ENCODE assay signal across 11 mouse cellular contexts in the genomic region with DNA sequence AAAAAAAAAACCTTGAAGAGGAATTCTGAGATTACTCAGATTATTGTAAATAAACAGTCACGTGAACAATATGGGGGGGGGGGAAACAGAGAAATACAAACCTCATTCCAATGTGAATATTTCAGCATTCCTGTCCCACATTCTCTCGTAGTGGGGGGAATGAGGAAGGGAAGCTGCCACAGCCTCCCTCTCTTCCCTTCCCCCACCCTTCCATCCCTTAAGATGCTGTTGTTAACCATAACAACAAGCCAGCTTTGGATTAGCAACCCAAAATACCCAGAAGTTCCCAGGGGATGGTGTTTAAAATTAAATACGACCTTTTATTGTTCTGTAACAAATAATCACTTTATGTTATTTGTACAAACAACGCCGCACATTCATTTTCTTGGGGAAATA.
DNase-seq lines count a peak whose midpoint lies in the region; ATAC-seq and TF ChIP-seq lines count a peak whose summit lies in the region.
"Had no signal": no experiment of that assay in that cellular context is flagged by ENCODE, and none has a peak within 500 bp of the region (broad histone marks: within the 10 kb centered on the region; RNA-seq: fewer than 3 reads in every experiment).

No protein-coding gene starts in this region.

- H3K9me3 ChIP-seq in midbrain, embryonic 12.5 days, result no peaks in the 10 kb centered on the region
- no peaks in the 10 kb centered on the region for H3K9me3 ChIP-seq in midbrain, embryonic 10.5 days (replicated peaks)
- no peaks in the 10 kb centered on the region for H3K9me3 ChIP-seq in forebrain, postnatal 0 days (ENCODE audit: low read length)
- H3K9me3 ChIP-seq in midbrain, embryonic 15.5 days, result no peaks in the 10 kb centered on the region
- H3K9me3 ChIP-seq: heart, embryonic 12.5 days had no signal

- H3K4me1 ChIP-seq in midbrain, embryonic 12.5 days, result peaks cover 33% of the 10 kb centered on the region
- peaks cover 12% of the 10 kb centered on the region for H3K4me1 ChIP-seq in midbrain, embryonic 10.5 days
- no peaks in the 10 kb centered on the region for H3K4me1 ChIP-seq in forebrain, postnatal 0 days (ENCODE audit: insufficient read depth)
- peaks cover 19% of the 10 kb centered on the region for H3K4me1 ChIP-seq in midbrain, embryonic 15.5 days

- H3K27me3 ChIP-seq in midbrain, embryonic 12.5 days, result no peaks in the 10 kb centered on the region
- no peaks in the 10 kb centered on the region for H3K27me3 ChIP-seq in midbrain, embryonic 10.5 days (ENCODE audit: low read depth, poor library complexity, severe bottlenecking)
- H3K27me3 ChIP-seq in forebrain, postnatal 0 days (ENCODE audit: insufficient read depth, low read length), result no peaks in the 10 kb centered on the region
- no peaks in the 10 kb centered on the region for H3K27me3 ChIP-seq in midbrain, embryonic 15.5 days (replicated peaks)
- H3K27me3 ChIP-seq: heart, embryonic 12.5 days had no signal

- no peak overlapping the region for H3K4me2 ChIP-seq in midbrain, embryonic 12.5 days (replicated peaks)
- H3K4me2 ChIP-seq in forebrain, postnatal 0 days (ENCODE audit: low read depth), result peak overlapping the region; percentile 24; the same call in 1 of the 2 replicates
- peak overlapping the region; percentile 35; the same call in 1 of the 2 replicates for H3K4me2 ChIP-seq in midbrain, embryonic 15.5 days
- H3K4me2 ChIP-seq: heart, embryonic 12.5 days had no signal

- H3K27ac ChIP-seq in gastrocnemius, adult 2 months, result peak overlapping the region; percentile 4; the same call in 1 of the 2 replicates
- H3K27ac ChIP-seq in midbrain, embryonic 12.5 days (replicated peaks), result 0 out of 2 replicates have a peak overlapping the region, but pooled peaks have one; percentile 27
- H3K27ac ChIP-seq in midbrain, embryonic 10.5 days (replicated peaks), result no peak overlapping the region
- H3K27ac ChIP-seq in forebrain, postnatal 0 days (ENCODE audit: low read depth, low read length), result no peak overlapping the region
- H3K27ac ChIP-seq in midbrain, embryonic 15.5 days, result no peak overlapping the region
- H3K27ac ChIP-seq: liver, embryonic 14.5 days had no signal

- 73% methylated on average over 5 of the region's 5 CpGs for WGBS in midbrain, embryonic 12.5 days
- WGBS in midbrain, embryonic 10.5 days, result 80% methylated on average over 5 of the region's 5 CpGs
- 44% methylated on average over 5 of the region's 5 CpGs for WGBS in forebrain, postnatal 0 days
- 45% methylated on average over 5 of the region's 5 CpGs for WGBS in midbrain, embryonic 15.5 days

- intact Hi-C loops in gastrocnemius, adult 2 months (cut with DNase I), result no loop called here

- peak overlapping the region; percentile 74 for H3K4me3 ChIP-seq in gastrocnemius, adult 2 months
- no peak overlapping the region for H3K4me3 ChIP-seq in midbrain, embryonic 12.5 days
- no peak overlapping the region for H3K4me3 ChIP-seq in midbrain, embryonic 10.5 days
- no peak overlapping the region for H3K4me3 ChIP-seq in forebrain, postnatal 0 days (ENCODE audit: low read depth, low read length)
- no peak overlapping the region for H3K4me3 ChIP-seq in midbrain, embryonic 15.5 days
- H3K4me3 ChIP-seq: heart, embryonic 12.5 days had no signal

- DNase-seq in gastrocnemius, adult 2 months, result no peak
- DNase-seq in gastrocnemius, postnatal 4 days (ENCODE audit: low spot score in 2 of 2), result no peak
- DNase-seq in midbrain, embryonic 10.5 days (ENCODE audit: low spot score), result no peak
- DNase-seq in forebrain, postnatal 0 days, result no peak
- no peak for DNase-seq in liver
- DNase-seq in frontal cortex, adult 2 months (ENCODE audit: extremely low spot score in 1 of 2, low spot score in 1 of 2), result no peak
- DNase-seq: cerebellum, adult 8-10 months had no signal

- no peak overlapping the region for H3K9ac ChIP-seq in midbrain, embryonic 12.5 days (replicated peaks)
- H3K9ac ChIP-seq in forebrain, postnatal 0 days, result no peak overlapping the region
- no peak overlapping the region for H3K9ac ChIP-seq in midbrain, embryonic 15.5 days
- H3K9ac ChIP-seq: heart, embryonic 12.5 days; liver, embryonic 14.5 days had no signal

- TF ChIP-seq CTCF in gastrocnemius, adult 2 months (IDR thresholded peaks at IDR 0.05), result no peak
- TF ChIP-seq CTCF in forebrain, postnatal 0 days (IDR thresholded peaks at IDR 0.05; ENCODE audit: low read depth), result no peak

- no peaks in the 10 kb centered on the region for H3K36me3 ChIP-seq in midbrain, embryonic 12.5 days
- no peaks in the 10 kb centered on the region for H3K36me3 ChIP-seq in midbrain, embryonic 10.5 days
- no peaks in the 10 kb centered on the region for H3K36me3 ChIP-seq in forebrain, postnatal 0 days (ENCODE audit: insufficient read depth)
- no peaks in the 10 kb centered on the region for H3K36me3 ChIP-seq in midbrain, embryonic 15.5 days (replicated peaks)

- no peak for ATAC-seq in midbrain, embryonic 12.5 days (ENCODE audit: low FRiP score, low read depth)
- ATAC-seq in forebrain, postnatal 0 days, result no peak
- no peak for ATAC-seq in midbrain, embryonic 15.5 days (replicated peaks)

Comparison
In these comparisons a context has a peak if more than half of its experiments do, and no peak if none do; other contexts are left out.
1. H3K27ac ChIP-seq: peak in gastrocnemius, adult 2 months (single experiment) and midbrain, embryonic 12.5 days (single experiment); none in midbrain, embryonic 10.5 days (single experiment), forebrain, postnatal 0 days (single experiment) and midbrain, embryonic 15.5 days (single experiment).